Comparison of ENCODE assay signal across 8 mouse cellular contexts in genomic region chr10:120231718-120232117, GRCm38 (mm10). TPM values are rescaled to one million over a fixed set of nuclear protein-coding genes. Genes with fewer than 3 reads are reported as not detected.
DNase-seq lines count a peak whose midpoint lies in the region; ATAC-seq and TF ChIP-seq lines count a peak whose summit lies in the region.

No protein-coding gene starts in this region.

- DNase-seq in cerebellum, adult 2 months, result peak in 1 of 2 experiments; percentile 46
- no peak for DNase-seq in cerebellum, adult 9-11 months
- no peak for DNase-seq in testis, postnatal 14 days (ENCODE audit: low spot score)
- DNase-seq in embryo, embryonic 10 days (ENCODE audit: low spot score), result peak; percentile 87
- peak; percentile 52 for DNase-seq in lung, adult 2 months

- H3K4me1 ChIP-seq in cerebellum, adult 2 months (ENCODE audit: control insufficient read depth, insufficient read depth, low read length), result no peaks in the 10 kb centered on the region
- H3K4me1 ChIP-seq in testis, adult 2 months (ENCODE audit: control insufficient read depth, insufficient read depth, low read length), result peaks cover 9% of the 10 kb centered on the region
- H3K4me1 ChIP-seq in lung, adult 2 months (ENCODE audit: control insufficient read depth, insufficient read depth, low read length), result peaks cover 6% of the 10 kb centered on the region; the same call in 1 of the 2 replicates
- H3K4me1 ChIP-seq in small intestine, adult 2 months (ENCODE audit: control insufficient read depth, insufficient read depth, insufficient read length, low read length), result peaks cover 3% of the 10 kb centered on the region; the same call in 1 of the 2 replicates

- WGBS in cerebellum, adult 2 months, result 40% methylated on average over 5 of the region's 5 CpGs
- WGBS in lung, adult 2 months, result 21% methylated on average over 5 of the region's 5 CpGs
- 25% methylated on average over 5 of the region's 5 CpGs for WGBS in small intestine, adult 2 months

- ATAC-seq in inflammation-experienced regulatory T-cells, adult 6 months, result peak; percentile 55

- no peak overlapping the region for H3K4me3 ChIP-seq in cerebellum, adult 2 months (replicated peaks; ENCODE audit: insufficient read depth, low read depth, low read length)
- no peak overlapping the region for H3K4me3 ChIP-seq in testis, adult 2 months (ENCODE audit: control insufficient read depth, low read depth, low read length)
- no peak overlapping the region for H3K4me3 ChIP-seq in lung, adult 2 months (replicated peaks; ENCODE audit: extremely low read depth, low read depth, low read length)
- H3K4me3 ChIP-seq in small intestine, adult 2 months (ENCODE audit: low read depth, low read length), result no peak overlapping the region

- no peak for TF ChIP-seq POLR2A in cerebellum, adult 2 months (IDR thresholded peaks at IDR 0.05; ENCODE audit: borderline replicate concordance, insufficient read depth, low read length)
- TF ChIP-seq POLR2A in testis, adult 2 months (IDR thresholded peaks at IDR 0.05; ENCODE audit: control insufficient read depth, low read depth, low read length), result no peak
- TF ChIP-seq POLR2A in lung, adult 2 months (IDR thresholded peaks at IDR 0.05; ENCODE audit: borderline replicate concordance, extremely low read depth, low read depth, low read length), result no peak
- no peak for TF ChIP-seq POLR2A in small intestine, adult 2 months (IDR thresholded peaks at IDR 0.05; ENCODE audit: low read depth, low read length)

- no peak overlapping the region for H3K27ac ChIP-seq in cerebellum, adult 2 months (ENCODE audit: insufficient read depth, low read length)
- H3K27ac ChIP-seq in testis, adult 2 months (ENCODE audit: control insufficient read depth, insufficient read depth, low read depth, low read length), result no peak overlapping the region
- no peak overlapping the region for H3K27ac ChIP-seq in small intestine, adult 2 months (ENCODE audit: insufficient read depth, low read depth, low read length)

- TF ChIP-seq CTCF in cerebellum, adult 2 months (IDR thresholded peaks at IDR 0.05; ENCODE audit: borderline replicate concordance, insufficient read depth, low read depth, low read length), result peak; percentile 63; the same call in 1 of the 2 replicates
- peak; percentile 68; the same call in 1 of the 2 replicates for TF ChIP-seq CTCF in testis, adult 2 months (IDR thresholded peaks at IDR 0.05; ENCODE audit: control insufficient read depth, insufficient read depth, insufficient replicate concordance, low read depth, low read length)
- TF ChIP-seq CTCF in lung, adult 2 months (IDR thresholded peaks at IDR 0.05; ENCODE audit: insufficient read depth, low read length), result peak; percentile 84
- TF ChIP-seq CTCF in small intestine, adult 2 months (IDR thresholded peaks at IDR 0.05; ENCODE audit: extremely low read depth, insufficient read length, insufficient replicate concordance, low read depth, low read length), result peak; percentile 83; the same call in 1 of the 2 replicates

- H3K36me3 ChIP-seq in testis, adult 2 months (ENCODE audit: control insufficient read depth, insufficient read depth, low read length), result no peaks in the 10 kb centered on the region
- H3K36me3 ChIP-seq in small intestine, adult 2 months (ENCODE audit: control insufficient read depth, insufficient read depth, low read length), result peaks cover 18% of the 10 kb centered on the region

- H3K27me3 ChIP-seq in cerebellum, adult 2 months (ENCODE audit: control insufficient read depth, insufficient read depth, low read length), result no peaks in the 10 kb centered on the region
- no peaks in the 10 kb centered on the region for H3K27me3 ChIP-seq in testis, adult 2 months (ENCODE audit: control insufficient read depth, insufficient read depth, low read length)
- H3K27me3 ChIP-seq in small intestine, adult 2 months (ENCODE audit: control insufficient read depth, insufficient read depth, low read length), result no peaks in the 10 kb centered on the region

RNA-seq across cellular contexts. Expression of gene Llph, which starts 4.8 kb away (rescaled TPM):
- polyA plus RNA-seq in cerebellum, adult 2 months (2012; rRNA removed), result 30.1 and 35.8 TPM in 2 replicates
- polyA plus RNA-seq in testis, adult 2 months (2012; rRNA removed), result 3.9 and 4.0 TPM in 2 replicates
- 10 to 100 TPM; 69.8 to 87.7 (median 80.8) TPM for polyA plus RNA-seq in inflammation-experienced regulatory T-cells, adult 6 months (2017; shearing (Covaris generic))
- 3.7 and 6.5 TPM in 2 replicates for polyA plus RNA-seq in lung, adult 2 months (2012; rRNA removed)
- 0.53 and 0.95 TPM in 2 replicates for polyA plus RNA-seq in small intestine, adult 2 months (2012; rRNA removed)

RNA-seq across cellular contexts. Expression of gene Irak3, which starts 29.8 kb away (rescaled TPM):
- polyA plus RNA-seq in cerebellum, adult 2 months (2012; rRNA removed), result 0.62 and 0.76 TPM in 2 replicates
- polyA plus RNA-seq in testis, adult 2 months (2012; rRNA removed), result 19.9 and 24.3 TPM in 2 replicates
- 1 to 10 TPM in 1 of 3 experiments, under 1 TPM in 2; 0.54 to 2.1 (median 0.65) TPM for polyA plus RNA-seq in inflammation-experienced regulatory T-cells, adult 6 months (2017; shearing (Covaris generic))
- 3.7 and 4.3 TPM in 2 replicates for polyA plus RNA-seq in lung, adult 2 months (2012; rRNA removed)
- polyA plus RNA-seq in small intestine, adult 2 months (2012; rRNA removed), result 0.72 and 0.91 TPM in 2 replicates

RNA-seq across cellular contexts. Expression of gene Tmbim4, which starts 30.3 kb away (rescaled TPM):
- polyA plus RNA-seq in cerebellum, adult 2 months (2012; rRNA removed), result 122 and 127 TPM in 2 replicates
- 382 and 421 TPM in 2 replicates for polyA plus RNA-seq in testis, adult 2 months (2012; rRNA removed)
- 100 to 1,000 TPM; 122 to 164 (median 132) TPM for polyA plus RNA-seq in inflammation-experienced regulatory T-cells, adult 6 months (2017; shearing (Covaris generic))
- 173 and 232 TPM in 2 replicates for polyA plus RNA-seq in lung, adult 2 months (2012; rRNA removed)
- polyA plus RNA-seq in small intestine, adult 2 months (2012; rRNA removed), result 191 and 329 TPM in 2 replicates

Comparison
In these comparisons a context has a peak if more than half of its experiments do, and no peak if none do; other contexts are left out.
1. DNase-seq: peak in embryo, embryonic 10 days (single experiment) and lung, adult 2 months (single experiment); none in cerebellum, adult 9-11 months (single experiment) and testis, postnatal 14 days (single experiment).
2. Peak in every context shown above with its lines, with median percentiles within 50 percentile points of each other: CTCF ChIP-seq.